Mouse (Mus musculus) frontal cortex, adult (tissue): ENCODE results near the gene Mon1a.

Experiments used
- ATAC-seq: cut with Nextera tagmentation; 2 replicates; pipeline ENCODE4 v1.9.2; 2017; ENCODE audit warnings: mild to moderate bottlenecking, moderate library complexity, mixed read lengths; ENCODE audit not compliant: low TSS enrichment

The Mon1a gene

DNA sequence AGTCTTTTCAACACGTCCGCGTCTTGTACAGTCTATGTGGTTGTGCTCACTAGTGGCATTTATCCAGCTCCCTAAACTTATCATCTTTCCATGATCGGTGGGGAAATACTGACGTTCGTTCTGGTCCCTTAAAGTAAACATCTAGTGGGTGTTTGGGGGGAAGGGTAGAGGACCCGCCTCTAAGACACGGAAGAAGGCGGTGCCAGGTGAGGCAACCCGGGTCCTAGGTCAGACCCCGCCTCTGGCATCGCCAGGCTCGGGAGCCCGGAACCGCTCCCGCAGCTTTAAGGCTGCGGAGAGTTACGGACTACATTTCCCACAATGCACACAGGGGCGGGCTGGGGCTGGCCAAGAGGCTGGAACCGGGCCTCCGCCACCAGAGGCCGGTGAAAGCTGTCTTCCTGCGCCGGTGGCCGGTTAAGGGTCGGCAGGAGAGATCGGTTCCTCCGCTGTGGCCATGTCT is at the start of gene Mon1a:
TSS of gene Mon1a (plus strand) at position 348 of the 463 bp plus-strand sequence.
- peak; percentile 98 for ATAC-seq

GRCm38 (mm10) chr9:107838869-107839268 is 49.1 kb upstream of the Mon1a start:
- ATAC-seq = peak; percentile 57; the same call in 1 of the 2 replicates

DNA sequence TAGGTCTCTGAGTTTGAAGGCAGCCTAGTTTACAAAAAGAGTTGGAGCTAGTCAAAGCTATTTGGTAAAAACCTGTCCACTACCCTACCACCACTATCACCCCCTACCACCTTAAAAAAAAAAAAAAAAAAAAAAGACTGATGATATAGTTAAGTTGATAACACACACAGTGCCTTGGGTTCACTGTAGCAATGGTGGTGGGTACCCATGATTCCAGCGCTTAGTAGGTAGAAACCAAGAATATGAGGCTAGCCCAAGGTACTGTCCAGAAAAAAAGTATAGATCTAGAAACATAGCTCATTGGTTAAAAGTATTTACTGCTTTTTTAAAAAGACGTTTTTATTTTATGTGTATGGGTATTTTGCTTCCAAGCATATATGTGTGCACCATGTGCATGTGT is 45.2 kb upstream of the Mon1a start:
- ATAC-seq = no peak

GRCm38 (mm10) chr9:107848922-107849321 is 39.0 kb upstream of the Mon1a start:
- no peak for ATAC-seq

DNA sequence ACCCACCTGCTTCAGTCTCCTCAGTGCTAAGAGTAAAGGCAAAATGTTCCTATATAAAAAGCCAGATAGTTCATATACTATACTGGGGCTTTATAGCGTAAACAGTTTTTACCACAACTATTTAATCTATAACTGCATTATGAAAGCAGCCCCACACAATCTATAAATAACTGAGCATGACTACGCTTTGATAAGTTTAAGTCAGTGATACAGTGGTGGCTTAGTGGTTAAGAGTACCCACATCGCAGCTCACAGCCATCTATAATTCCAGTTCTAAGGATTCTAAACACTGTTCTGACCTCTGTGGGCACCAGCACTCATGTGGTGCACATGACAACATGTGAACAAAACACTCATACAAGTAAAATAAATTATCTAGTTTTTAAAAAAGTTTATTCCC is 29.6 kb upstream of the Mon1a start:
- ATAC-seq = no peak

- no peak for ATAC-seq
Measured at GRCm38 (mm10) chr9:107864493-107864892, 23.5 kb upstream of the Mon1a start.

DNA sequence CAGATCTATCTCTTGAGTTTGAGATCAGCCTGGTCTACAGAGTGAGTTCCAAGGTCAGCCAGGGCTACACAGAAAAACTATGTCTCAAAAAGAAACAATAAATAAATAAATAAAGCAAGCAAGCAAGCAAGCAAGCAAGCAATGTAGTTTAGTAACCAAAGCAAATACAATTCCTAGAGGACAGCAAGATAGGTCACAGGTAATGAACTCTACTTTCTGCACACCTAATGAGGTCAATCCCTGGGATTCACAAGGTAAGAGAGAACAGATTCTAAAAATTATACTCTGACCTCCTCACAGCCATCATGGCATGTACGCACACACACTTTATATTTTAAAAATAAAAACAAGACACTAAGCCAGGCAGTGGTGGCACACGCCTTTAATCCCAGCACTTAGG is 21.9 kb upstream of the Mon1a start:
- ATAC-seq = no peak

GRCm38 (mm10) chr9:107872350-107873098 is 15.4 kb upstream of the Mon1a start:
- peak; percentile 99 for ATAC-seq

DNA sequence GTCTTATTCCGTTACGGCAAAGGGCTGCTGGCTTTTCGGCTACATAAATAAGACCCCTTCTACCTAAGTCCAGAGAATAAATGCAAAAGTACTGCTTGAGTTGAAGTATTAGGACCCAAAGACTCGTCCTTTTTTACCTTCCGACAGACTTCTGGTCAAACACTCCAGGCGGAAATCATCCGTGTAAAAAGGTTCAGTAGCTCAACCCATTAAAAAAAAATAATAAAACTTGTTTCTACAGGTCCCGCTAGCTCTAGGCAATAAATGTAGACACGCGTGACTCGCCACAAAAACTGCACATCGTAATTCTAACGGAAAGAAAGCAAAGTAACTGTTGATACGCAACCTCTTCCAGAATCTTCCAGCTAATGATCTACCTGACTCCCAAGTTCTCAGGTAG is 14.8 kb upstream of the Mon1a start, which contains the start of gene Rbm6:
TSS of gene Rbm6 (minus strand) at position 101 of the 400 bp plus-strand sequence.
- no peak for ATAC-seq

- no peak for ATAC-seq
Measured at GRCm38 (mm10) chr9:107880411-107880810, 7.5 kb upstream of the Mon1a start.

DNA sequence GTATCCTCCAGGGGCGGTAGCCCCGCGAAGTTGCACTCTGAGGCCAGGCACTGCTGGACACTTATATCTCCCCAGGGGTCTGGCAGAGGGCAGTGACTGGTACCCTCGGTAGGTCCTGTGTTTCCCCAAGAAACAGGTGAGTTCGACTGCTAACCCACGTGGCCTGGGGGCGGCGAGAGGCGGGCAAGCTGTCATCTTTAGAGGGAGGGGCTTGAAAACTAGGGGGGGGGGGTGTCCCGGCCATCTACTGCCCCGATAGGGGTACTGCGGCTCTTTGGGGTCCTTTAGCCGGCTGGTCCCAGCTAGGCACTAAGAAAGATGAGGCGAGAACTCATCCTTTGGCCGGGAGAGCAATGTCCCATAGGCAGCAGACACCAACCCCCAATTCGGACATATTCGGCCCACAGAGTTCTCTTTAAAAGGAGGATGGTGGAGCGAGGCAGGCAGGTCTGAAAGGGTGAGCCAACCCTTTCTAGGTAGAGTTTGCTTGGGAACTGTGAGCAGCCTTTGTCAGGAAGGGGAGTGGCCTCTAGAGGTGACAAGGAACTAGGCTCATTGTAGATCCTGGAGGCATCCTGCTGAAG is 408 bp downstream of the Mon1a start:
- ATAC-seq = peak; percentile 50

- ATAC-seq = no peak
Measured at GRCm38 (mm10) chr9:107890260-107890659, 2.3 kb downstream of the Mon1a start.

- ATAC-seq = no peak
Measured at GRCm38 (mm10) chr9:107891023-107891422, 3.1 kb downstream of the Mon1a start.

- ATAC-seq = no peak
Measured at GRCm38 (mm10) chr9:107898563-107898962, 10.6 kb downstream of the Mon1a start.

GRCm38 (mm10) chr9:107899855-107900254 is 11.9 kb downstream of the Mon1a start:
- no peak for ATAC-seq

DNA sequence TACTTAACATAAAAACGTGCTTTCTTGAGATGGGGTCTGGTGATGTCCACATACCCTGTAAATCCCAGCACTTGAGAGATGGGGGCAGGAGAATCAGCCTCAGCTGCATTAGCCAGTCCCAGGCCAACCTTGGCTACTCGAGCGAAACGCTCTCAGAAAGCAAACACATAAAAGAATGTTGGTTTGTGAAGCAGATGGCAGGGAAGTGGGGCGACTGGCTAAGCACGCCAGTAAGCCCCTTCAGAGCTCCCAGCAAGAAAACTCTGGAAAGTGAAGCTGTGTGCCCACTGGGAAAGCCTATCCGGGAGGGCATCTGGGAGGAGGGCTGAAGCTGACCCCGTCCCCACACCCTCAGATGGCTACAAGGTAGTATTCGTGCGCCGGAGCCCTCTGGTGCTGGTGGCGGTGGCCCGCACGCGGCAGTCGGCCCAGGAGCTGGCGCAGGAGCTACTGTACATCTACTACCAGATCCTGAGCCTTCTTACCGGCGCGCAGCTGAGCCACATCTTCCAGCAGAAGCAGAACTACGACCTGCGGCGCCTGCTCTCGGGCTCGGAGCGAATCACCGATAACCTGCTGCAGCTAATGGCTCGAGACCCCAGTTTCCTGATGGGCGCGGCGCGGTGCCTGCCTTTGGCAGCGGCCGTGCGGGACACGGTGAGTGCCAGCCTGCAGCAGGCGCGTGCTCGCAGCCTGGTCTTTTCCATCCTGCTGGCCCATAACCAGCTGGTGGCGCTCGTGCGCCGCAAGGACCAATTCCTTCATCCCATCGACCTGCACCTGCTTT is 13.1 kb downstream of the Mon1a start:
- ATAC-seq = peak; percentile 80

GRCm38 (mm10) chr9:107901627-107901914 is 13.6 kb downstream of the Mon1a start:
- no peak for ATAC-seq

GRCm38 (mm10) chr9:107904726-107905125 is 16.8 kb downstream of the Mon1a start:
- peak; percentile 64 for ATAC-seq

GRCm38 (mm10) chr9:107906252-107906966 is 18.5 kb downstream of the Mon1a start, which contains the start of gene Mst1r:
Gene Mst1r, plus strand, starts transcription at chr9:107906873.
- no peak for ATAC-seq

- no peak for ATAC-seq
Measured at GRCm38 (mm10) chr9:107906967-107907800, 19.2 kb downstream of the Mon1a start.

- ATAC-seq = no peak
Measured at GRCm38 (mm10) chr9:107907801-107908120, 19.8 kb downstream of the Mon1a start.
